Mouse (Mus musculus) brain, embryonic 14.5 days (tissue): ENCODE measurements at regions not wholly inside any gene's neighbourhood (a gene's known extent, or its start where the extent isn't known, plus 50 kb on each side); places are given as distances from the start of the nearest gene placed in this dataset.

Experiments used
- CTCF ChIP-seq: fragments of 200-500 bp; IDR thresholded peaks from 2 replicates; pipeline ENCODE4 v1.5.1; 2012; ENCODE audit warnings: inconsistent platforms, mild to moderate bottlenecking, moderate library complexity, borderline replicate concordance; ENCODE audit not compliant: insufficient read depth, insufficient read length; ENCODE audit errors: extremely low read depth
- POLR2A ChIP-seq: fragments of 200-500 bp; IDR thresholded peaks from 2 replicates; pipeline ENCODE4 v1.6.1; 2012; ENCODE audit warnings: mild to moderate bottlenecking, inconsistent platforms, borderline replicate concordance; ENCODE audit not compliant: poor library complexity, insufficient read depth, insufficient read length, severe bottlenecking; ENCODE audit errors: extremely low read depth

- no peak for TF ChIP-seq POLR2A
- no peak for TF ChIP-seq CTCF
Measured at GRCm38 (mm10) chr1:137473800-137474685, 513.8 kb upstream of the Nr5a2 start.
